Mouse (Mus musculus) adrenal gland (tissue): Measurements from ENCODE around the gene Slc39a2.

Experiments used
- intact Hi-C: fragments of 180-260 bp; cut with DNase I; formaldehyde crosslinking; loops from one replicate; pipeline ENCODE4 v1.15.1; 2025

Slc39a2 gene

DNA sequence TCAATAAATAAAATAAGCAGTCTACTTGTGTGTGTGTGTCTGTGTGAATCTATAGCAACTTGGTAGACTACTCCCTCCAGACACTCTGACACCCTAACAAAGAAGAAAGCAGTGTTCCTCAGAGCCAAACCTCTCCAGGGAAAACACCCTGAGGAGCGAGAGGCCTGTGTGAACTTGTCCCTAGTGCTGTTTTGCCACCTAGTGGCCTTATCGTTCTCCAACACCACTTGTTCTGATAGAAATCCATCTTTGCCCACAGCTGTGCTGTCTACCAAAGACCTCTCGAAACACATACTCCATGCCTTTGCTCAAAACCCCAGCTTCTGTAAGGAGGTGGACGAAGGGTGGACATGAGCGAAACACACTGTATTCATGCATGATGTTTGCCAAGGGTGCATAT is 38.1 kb downstream of the Slc39a2 start:
- intact Hi-C loops, result loop anchor here (2.0 to 5.0 kb wide), 2 partner anchors 28 to 56 kb away; no protein-coding TSS in a partner anchor

- intact Hi-C loops, result loop anchor here (5.0 kb wide), 1 partner anchor 55 kb away; no protein-coding TSS in a partner anchor
Measured at GRCm38 (mm10) chr14:51932092-51933020, 39.7 kb downstream of the Slc39a2 start.

DNA sequence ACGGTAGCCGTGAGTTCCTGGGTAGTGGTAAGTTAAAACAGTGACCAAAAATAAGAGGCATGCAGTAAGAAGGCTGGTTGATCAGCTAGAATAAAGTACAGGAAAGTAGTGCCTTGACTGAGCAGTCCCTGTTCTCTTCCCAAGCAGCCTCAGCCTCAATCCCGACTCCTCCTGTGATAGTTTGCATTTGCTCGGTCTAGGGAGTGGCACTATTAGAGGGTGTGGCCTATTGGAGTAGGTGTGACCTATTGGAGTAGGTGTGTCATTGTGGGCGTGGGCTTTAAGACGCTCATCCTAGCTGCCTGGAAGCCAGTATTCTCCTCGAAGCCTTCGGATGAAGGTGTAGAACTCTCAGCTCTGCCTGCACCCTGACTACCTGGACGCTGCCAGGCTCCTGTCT is 46.3 kb downstream of the Slc39a2 start:
- intact Hi-C loops, result no loop called here

GRCm38 (mm10) chr14:51940944-51941560 is 48.4 kb downstream of the Slc39a2 start:
- intact Hi-C loops, result no loop called here

DNA sequence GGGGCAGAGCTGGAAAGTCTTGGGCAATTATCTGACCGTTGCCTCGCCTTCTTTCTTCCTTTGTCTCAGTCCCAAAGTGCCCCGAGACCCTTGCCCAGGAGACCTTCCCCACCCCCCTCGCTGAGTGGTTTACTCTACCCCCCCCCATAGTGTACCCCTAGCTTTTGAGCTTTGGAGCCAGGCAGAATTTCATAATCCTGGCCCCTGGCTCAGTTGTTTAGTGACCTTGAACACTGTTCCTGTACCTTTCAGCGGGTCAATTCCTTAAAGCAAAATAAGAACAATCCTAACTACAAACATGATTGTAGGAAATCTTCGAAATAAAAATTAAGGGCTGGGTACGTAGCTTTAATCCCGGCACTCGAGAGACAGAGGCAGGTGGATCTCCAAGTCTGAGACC is 48.9 kb downstream of the Slc39a2 start:
- intact Hi-C loops, result no loop called here

GRCm38 (mm10) chr14:51942236-51942635 is 49.5 kb downstream of the Slc39a2 start:
- intact Hi-C loops, result no loop called here

GRCm38 (mm10) chr14:51943336-51943735 is 50.6 kb downstream of the Slc39a2 start:
- intact Hi-C loops, result no loop called here
